Mouse (Mus musculus) hindbrain, embryonic 15.5 days (tissue): Measurements from ENCODE around the gene Spata13. TPM values are rescaled to one million over a fixed set of nuclear protein-coding genes. Genes with fewer than 3 reads are reported as not detected.
A peak's percentile ranks its signal among the peaks of the same experiment; 100 is the strongest.

Experiments used
- ATAC-seq: fragments of 200-750 bp; cut with Nextera tagmentation; 2 replicates; pipeline ENCODE4 v1.8.0; 2017; ENCODE audit warnings: low read depth, moderate number of reproducible peaks, moderate TSS enrichment; ENCODE audit not compliant: low FRiP score
- H3K27ac ChIP-seq: fragments of 300-500 bp; sonication (generic); replicated peaks from 2 replicates; pipeline ENCODE4 v1.5.1; 2015; ENCODE audit warnings: mild to moderate bottlenecking, inconsistent platforms
- H3K27me3 ChIP-seq: fragments of 300-500 bp; sonication (generic); 2 replicates; pipeline ENCODE4 v1.6.1; 2015; ENCODE audit warnings: control low read depth, inconsistent platforms
- H3K36me3 ChIP-seq: fragments of 300-500 bp; sonication (generic); 2 replicates; pipeline ENCODE4 v1.6.1; 2015; ENCODE audit warnings: control low read depth, inconsistent platforms
- H3K4me1 ChIP-seq: fragments of 300-500 bp; sonication (generic); replicated peaks from 2 replicates; pipeline ENCODE4 v1.6.1; 2015; ENCODE audit warnings: control low read depth, inconsistent platforms
- H3K4me2 ChIP-seq: fragments of 300-500 bp; sonication (generic); 2 replicates; pipeline ENCODE4 v1.6.1; 2015; ENCODE audit warnings: moderate library complexity, mild to moderate bottlenecking, inconsistent platforms
- H3K4me3 ChIP-seq: fragments of 300-500 bp; sonication (generic); 2 replicates; pipeline ENCODE4 v1.5.1; 2015; ENCODE audit warnings: mild to moderate bottlenecking, inconsistent platforms
- H3K9ac ChIP-seq: fragments of 300-500 bp; sonication (generic); 2 replicates; pipeline ENCODE4 v1.6.1; 2015; ENCODE audit warnings: inconsistent platforms
- H3K9me3 ChIP-seq: fragments of 300-500 bp; sonication (generic); 2 replicates; pipeline ENCODE4 v1.6.1; 2016; ENCODE audit warnings: control low read depth, inconsistent platforms
- WGBS: fragments of 180-500 bp; shearing (Covaris S2); methylation state at CpG from one replicate; pipeline ENCODE4 v1.1.7; 2015; 5-methylcytosine and 5-hydroxymethylcytosine counted together
- polyA plus RNA-seq: library from polyadenylated mRNA; unstranded; fragments of >200 nt; fragmentation: Nextera tagmentation; extraction: Ambion mirVana; gene quantifications from 2 replicates; pipeline ENCODE4 v1.2.1, GENCODE M21; 2015

Spata13 gene
- polyA plus RNA-seq, 1 experiment from 2014 or later, result 20.5 TPM

- no peak for ATAC-seq
- H3K27me3 ChIP-seq, result no peaks in the 10 kb centered on the region
- H3K36me3 ChIP-seq, result 0 out of 2 replicates have a peak, but pooled peaks cover 3% of the 10 kb centered on the region
- no peak overlapping the region for H3K4me2 ChIP-seq
- no peak overlapping the region for H3K27ac ChIP-seq
- H3K9ac ChIP-seq, result no peak overlapping the region
- 0 out of 2 replicates have a peak, but pooled peaks cover 4% of the 10 kb centered on the region for H3K4me1 ChIP-seq
- 70% methylated on average over 10 of the region's 10 CpGs for WGBS
- H3K9me3 ChIP-seq, result no peaks in the 10 kb centered on the region
- H3K4me3 ChIP-seq, result no peak overlapping the region
These were observed 128.0 kb downstream of the Spata13 start for GRCm38 (mm10) chr14:60761801-60762200.

- Histone ChIP-seq H3K27me3 (no peaks in the 10 kb centered on the region), H3K4me3 (no peak overlapping the region), H3K4me2 (no peak overlapping the region), H3K4me1 (0 out of 2 replicates have a peak, but pooled peaks cover 4% of the 10 kb centered on the region), H3K27ac (no peak overlapping the region), H3K36me3 (no peaks in the 10 kb centered on the region), H3K9me3 (no peaks in the 10 kb centered on the region), H3K9ac (no peak overlapping the region)
- WGBS, result 81% methylated on average over 7 of the region's 7 CpGs
- ATAC-seq, result no peak
These were observed 129.0 kb downstream of the Spata13 start for GRCm38 (mm10) chr14:60762754-60763153.

GRCm38 (mm10) chr14:60763746-60764145 is 129.9 kb downstream of the Spata13 start:
- Histone ChIP-seq H3K4me3 (no peak overlapping the region), H3K4me1 (0 out of 2 replicates have a peak, but pooled peaks cover 4% of the 10 kb centered on the region), H3K27ac (no peak overlapping the region), H3K9me3 (no peaks in the 10 kb centered on the region), H3K9ac (no peak overlapping the region), H3K27me3 (no peaks in the 10 kb centered on the region), H3K4me2 (no peak overlapping the region), H3K36me3 (no peaks in the 10 kb centered on the region)
- WGBS, result 87% methylated on average over 5 of the region's 5 CpGs
- ATAC-seq, result no peak

- no peaks in the 10 kb centered on the region for H3K9me3 ChIP-seq
- H3K27ac ChIP-seq, result no peak overlapping the region
- ATAC-seq, result no peak
- H3K27me3 ChIP-seq, result no peaks in the 10 kb centered on the region
- H3K4me1 ChIP-seq, result 0 out of 2 replicates have a peak, but pooled peaks cover 4% of the 10 kb centered on the region
- H3K4me3 ChIP-seq, result no peak overlapping the region
- H3K9ac ChIP-seq, result no peak overlapping the region
- 75% methylated on average over 4 of the region's 4 CpGs for WGBS
- H3K4me2 ChIP-seq, result no peak overlapping the region
- no peaks in the 10 kb centered on the region for H3K36me3 ChIP-seq
These were observed 130.7 kb downstream of the Spata13 start for GRCm38 (mm10) chr14:60764526-60764925.

- WGBS, result 58% methylated on average over 2 of the region's 2 CpGs
- H3K36me3 ChIP-seq, result no peaks in the 10 kb centered on the region
These were observed 131.2 kb downstream of the Spata13 start for GRCm38 (mm10) chr14:60765025-60765424.

GRCm38 (mm10) chr14:60767884-60768283 is 134.1 kb downstream of the Spata13 start, which contains the start of gene C1qtnf9:
Gene C1qtnf9 (plus strand): TSS chr14:60768134.
- Histone ChIP-seq H3K4me2 (no peak within 1 kb of the TSS), H3K27ac (no peak within 1 kb of the TSS), H3K4me1 (0 out of 2 replicates have a peak, but pooled peaks cover 4% of the 10 kb centered on the region), H3K36me3 (no peaks in the 10 kb centered on the region), H3K9me3 (no peaks in the 10 kb centered on the region), H3K4me3 (no peak within 1 kb of the TSS), H3K27me3 (no peaks in the 10 kb centered on the region), H3K9ac (no peak within 1 kb of the TSS)
- WGBS, result 72% methylated on average over 4 of the region's 4 CpGs
- no peak for ATAC-seq

More at GRCm38 (mm10) chr14:60765025-60765424, 131.2 kb downstream of the Spata13 start:
- no peak overlapping the region for H3K9ac ChIP-seq
- H3K4me3 ChIP-seq, result no peak overlapping the region
- no peak overlapping the region for H3K4me2 ChIP-seq
- H3K9me3 ChIP-seq, result no peaks in the 10 kb centered on the region
- no peaks in the 10 kb centered on the region for H3K27me3 ChIP-seq
- H3K27ac ChIP-seq, result no peak overlapping the region
- ATAC-seq, result no peak
- H3K4me1 ChIP-seq, result 0 out of 2 replicates have a peak, but pooled peaks cover 4% of the 10 kb centered on the region

DNA sequence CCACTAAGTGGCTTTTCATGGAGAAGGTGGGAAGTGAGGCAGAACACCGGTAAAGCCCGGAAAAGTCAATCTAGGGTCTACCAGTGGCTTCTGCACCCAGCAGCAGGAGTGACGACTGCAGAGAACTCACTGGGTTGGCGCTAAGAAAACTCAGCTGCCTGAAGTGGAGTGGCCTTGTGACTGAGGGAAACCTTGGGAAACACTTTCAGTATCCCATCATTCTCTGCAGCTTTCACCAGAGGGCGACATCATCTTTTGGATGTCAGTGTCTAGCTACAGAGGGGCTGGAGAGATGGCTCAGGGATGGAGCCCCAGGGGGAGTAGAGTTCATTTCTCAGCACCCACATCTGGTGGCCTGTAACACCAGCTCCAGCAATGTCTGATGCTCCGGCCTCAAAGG is 135.5 kb downstream of the Spata13 start:
- no peak overlapping the region for H3K9ac ChIP-seq
- ATAC-seq, result no peak
- 45% methylated on average over 6 of the region's 6 CpGs for WGBS

GRCm38 (mm10) chr14:60770594-60770993 is 136.8 kb downstream of the Spata13 start:
- no peaks in the 10 kb centered on the region for H3K36me3 ChIP-seq
- H3K4me1 ChIP-seq, result no peaks in the 10 kb centered on the region
- H3K27ac ChIP-seq, result no peak overlapping the region
- 77% methylated on average over 6 of the region's 6 CpGs for WGBS
- H3K9me3 ChIP-seq, result no peaks in the 10 kb centered on the region
- H3K4me3 ChIP-seq, result no peak overlapping the region
- peak; percentile 39; the same call in 1 of the 2 replicates for ATAC-seq
- H3K4me2 ChIP-seq, result 0 out of 2 replicates have a peak overlapping the region, but pooled peaks have one; percentile 57
- no peak overlapping the region for H3K9ac ChIP-seq
- H3K27me3 ChIP-seq, result no peaks in the 10 kb centered on the region

More for the DNA sequence above, 135.5 kb downstream of the Spata13 start:
- Histone ChIP-seq H3K9me3 (no peaks in the 10 kb centered on the region), H3K4me2 (no peak overlapping the region), H3K27ac (no peak overlapping the region), H3K27me3 (no peaks in the 10 kb centered on the region), H3K4me3 (no peak overlapping the region), H3K36me3 (no peaks in the 10 kb centered on the region), H3K4me1 (0 out of 2 replicates have a peak, but pooled peaks cover 4% of the 10 kb centered on the region)

DNA sequence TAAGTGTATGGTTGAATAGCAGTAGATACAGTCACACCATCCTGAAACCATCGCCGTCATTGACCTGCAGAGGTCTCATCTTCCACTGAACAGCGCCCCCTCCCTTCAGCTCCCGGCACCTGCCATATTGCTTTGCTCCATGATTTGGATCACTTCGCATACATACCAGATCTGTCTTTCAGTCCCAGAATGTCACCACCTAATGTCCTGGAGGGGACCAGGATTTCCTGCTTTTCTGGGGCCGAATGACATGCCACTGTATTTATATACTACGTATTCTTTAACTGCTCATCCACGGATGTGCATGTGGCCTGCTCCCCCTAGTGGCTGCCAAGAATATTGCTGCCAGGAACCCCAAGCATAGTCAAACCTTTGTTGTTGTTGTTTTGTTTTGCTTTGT is 137.3 kb downstream of the Spata13 start:
- H3K36me3 ChIP-seq, result no peaks in the 10 kb centered on the region
- peak overlapping the region; percentile 34 for H3K4me3 ChIP-seq
- H3K27ac ChIP-seq, result no peak overlapping the region
- WGBS, result 6% methylated on average over 8 of the region's 8 CpGs
- peak overlapping the region; percentile 57 for H3K4me2 ChIP-seq
- H3K9ac ChIP-seq, result no peak overlapping the region
- no peaks in the 10 kb centered on the region for H3K4me1 ChIP-seq
- H3K9me3 ChIP-seq, result no peaks in the 10 kb centered on the region
- no peaks in the 10 kb centered on the region for H3K27me3 ChIP-seq
- peak; percentile 74 for ATAC-seq

DNA sequence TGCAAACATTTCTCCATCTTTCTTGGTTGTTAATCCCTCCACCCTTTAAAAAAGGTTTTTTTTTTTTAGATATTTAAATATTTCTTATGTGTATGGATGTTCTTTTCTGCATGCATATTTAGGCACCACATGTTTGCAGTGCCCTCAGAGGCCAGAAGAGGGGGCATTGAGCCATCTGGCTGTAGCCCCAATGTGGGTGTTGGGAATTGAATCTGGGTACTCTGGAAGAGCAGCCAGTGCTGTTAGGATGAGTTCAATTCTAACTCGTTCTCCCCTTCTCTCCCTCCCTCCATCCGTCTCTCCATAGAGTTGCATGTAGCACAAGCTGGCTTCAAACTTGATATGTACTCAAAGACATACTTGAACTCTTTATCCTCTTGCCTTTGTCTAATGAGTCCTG is 139.7 kb downstream of the Spata13 start:
- Histone ChIP-seq H3K9me3 (no peaks in the 10 kb centered on the region), H3K36me3 (no peaks in the 10 kb centered on the region), H3K27ac (no peak overlapping the region), H3K27me3 (no peaks in the 10 kb centered on the region), H3K4me1 (no peaks in the 10 kb centered on the region), H3K4me3 (no peak overlapping the region), H3K4me2 (no peak overlapping the region), H3K9ac (no peak overlapping the region)
- ATAC-seq, result no peak
- 82% methylated on average over 2 of the region's 2 CpGs for WGBS

DNA sequence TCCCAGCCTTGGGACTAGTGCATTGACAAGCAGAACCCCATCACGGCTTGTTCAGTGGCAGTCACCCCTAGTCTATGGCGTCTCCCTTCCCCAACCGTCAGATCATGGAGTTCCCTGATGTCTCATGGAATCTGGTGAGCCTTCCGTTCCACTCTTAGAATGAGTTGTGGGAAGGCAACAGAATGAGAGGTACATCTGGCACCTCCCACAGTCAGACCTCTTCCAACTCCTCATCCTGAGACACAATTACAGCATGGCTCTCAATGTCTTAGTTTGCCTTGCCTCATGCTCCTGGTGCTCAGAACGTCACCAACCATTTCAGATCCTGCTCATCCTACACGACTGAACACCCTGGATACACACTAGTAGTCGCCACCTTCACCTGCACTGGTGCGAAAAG is 142.7 kb downstream of the Spata13 start:
- H3K9me3 ChIP-seq, result no peaks in the 10 kb centered on the region
- no peak overlapping the region for H3K27ac ChIP-seq
- no peaks in the 10 kb centered on the region for H3K27me3 ChIP-seq
- WGBS, result 92% methylated on average over 8 of the region's 8 CpGs
- no peaks in the 10 kb centered on the region for H3K36me3 ChIP-seq
- ATAC-seq, result no peak
- H3K4me1 ChIP-seq, result no peaks in the 10 kb centered on the region
- H3K9ac ChIP-seq, result no peak overlapping the region
- H3K4me3 ChIP-seq, result no peak overlapping the region
- H3K4me2 ChIP-seq, result no peak overlapping the region

GRCm38 (mm10) chr14:60777485-60777919 is 143.7 kb downstream of the Spata13 start:
- no peaks in the 10 kb centered on the region for H3K9me3 ChIP-seq
- H3K36me3 ChIP-seq, result no peaks in the 10 kb centered on the region
- no peaks in the 10 kb centered on the region for H3K4me1 ChIP-seq
- 90% methylated on average over 5 of the region's 5 CpGs for WGBS
- no peak for ATAC-seq
- H3K27ac ChIP-seq, result no peak overlapping the region
- H3K4me2 ChIP-seq, result no peak overlapping the region
- no peaks in the 10 kb centered on the region for H3K27me3 ChIP-seq
- no peak overlapping the region for H3K9ac ChIP-seq
- H3K4me3 ChIP-seq, result no peak overlapping the region

DNA sequence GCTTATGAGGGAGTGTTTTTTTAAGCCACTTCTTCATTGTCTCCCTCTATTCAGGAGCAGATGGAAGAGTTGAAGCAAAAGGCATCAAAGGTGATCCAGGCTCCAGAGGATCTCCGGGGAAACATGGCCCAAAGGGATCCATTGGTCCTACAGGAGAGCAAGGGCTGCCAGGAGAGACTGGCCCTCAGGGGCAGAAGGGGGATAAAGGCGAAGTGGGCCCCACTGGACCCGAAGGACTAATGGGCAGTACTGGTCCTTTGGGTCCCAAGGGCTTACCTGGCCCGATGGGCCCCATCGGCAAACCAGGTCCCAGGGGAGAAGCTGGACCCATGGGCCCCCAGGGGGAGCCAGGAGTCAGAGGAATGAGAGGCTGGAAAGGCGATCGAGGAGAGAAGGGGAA is 145.4 kb downstream of the Spata13 start:
- Histone ChIP-seq H3K9me3 (no peaks in the 10 kb centered on the region), H3K9ac (no peak overlapping the region), H3K4me3 (no peak overlapping the region), H3K27me3 (no peaks in the 10 kb centered on the region), H3K4me1 (no peaks in the 10 kb centered on the region), H3K27ac (no peak overlapping the region), H3K36me3 (no peaks in the 10 kb centered on the region), H3K4me2 (no peak overlapping the region)
- 91% methylated on average over 7 of the region's 7 CpGs for WGBS
- ATAC-seq, result no peak
